Mouse (Mus musculus) leukemia stem cell, adult 10-12 weeks (primary cell): ENCODE results near the gene Ptar1. TPM values are rescaled to one million over a fixed set of nuclear protein-coding genes. Genes with fewer than 3 reads are reported as not detected.

Source experiments
- polyA plus RNA-seq: library from polyadenylated mRNA; stranded (reverse); fragments of >175 nt; gene quantifications from 2 replicates; pipeline ENCODE4 v1.2.3, GENCODE M21; 2012; ENCODE audit warnings: low replicate concordance

Ptar1 gene
- 0.29 and 0.97 TPM in 2 replicates for polyA plus RNA-seq

DNA sequence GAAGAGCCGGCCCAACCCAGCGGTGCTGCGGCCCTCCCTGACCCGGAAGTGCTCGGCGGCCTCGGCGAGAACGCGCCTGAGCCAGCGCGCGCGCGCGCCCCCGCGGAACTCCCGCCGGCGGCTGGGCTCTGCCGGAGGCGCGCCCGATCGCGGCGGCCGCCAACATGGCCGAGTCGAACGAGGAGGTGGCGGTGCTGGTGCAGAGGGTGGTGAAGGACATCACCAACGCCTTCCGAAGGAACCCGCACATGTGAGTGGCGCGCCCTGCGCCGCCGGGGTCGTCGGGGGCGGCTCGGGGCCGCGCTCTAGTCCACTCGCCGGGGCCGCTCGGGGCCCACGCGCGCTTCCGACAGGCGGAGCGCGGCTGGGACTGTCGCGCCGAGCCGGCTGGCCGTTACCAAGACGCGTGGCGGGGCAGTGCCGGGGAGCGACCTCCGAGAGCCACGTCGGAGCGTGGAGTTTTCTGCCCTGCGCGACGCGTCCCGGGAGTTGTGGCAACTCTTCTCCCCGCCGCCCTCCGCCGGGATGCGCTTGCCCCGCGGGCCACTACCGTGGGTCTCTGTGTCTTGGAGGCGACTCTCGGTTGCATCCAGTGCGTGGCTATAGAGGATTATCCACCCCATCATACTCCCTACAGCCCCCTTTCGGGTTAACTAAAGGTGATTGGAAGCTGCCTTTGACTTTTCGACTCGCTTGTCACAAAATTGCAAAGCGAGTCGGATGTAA is at the start of gene Ptar1:
Gene Ptar1, plus strand, starts transcription at position 134 of the 726 bp plus-strand sequence.

DNA sequence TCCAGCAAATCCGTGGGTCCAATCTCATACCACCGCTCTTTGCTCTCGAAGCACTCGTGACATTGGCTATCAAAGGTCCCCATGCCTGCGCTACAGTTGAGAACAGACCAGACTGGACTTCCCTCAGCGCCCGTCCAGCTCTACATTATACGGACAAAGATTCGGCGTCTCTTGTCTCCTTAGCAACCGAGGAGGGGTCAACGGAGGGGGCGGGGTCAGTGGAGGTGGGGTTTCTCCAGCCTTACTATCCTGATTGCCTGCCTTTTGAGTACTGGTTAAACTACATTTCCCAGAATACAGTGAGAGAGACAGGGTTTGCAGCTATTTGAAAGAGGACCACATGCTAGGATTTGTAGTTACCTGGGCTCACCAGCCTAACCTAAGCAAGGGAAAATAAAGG is 34.6 kb upstream of the Ptar1 start, which contains the start of gene 1700028P14Rik:
Gene 1700028P14Rik, minus strand, starts transcription at position 169 of the 400 bp plus-strand sequence.

DNA sequence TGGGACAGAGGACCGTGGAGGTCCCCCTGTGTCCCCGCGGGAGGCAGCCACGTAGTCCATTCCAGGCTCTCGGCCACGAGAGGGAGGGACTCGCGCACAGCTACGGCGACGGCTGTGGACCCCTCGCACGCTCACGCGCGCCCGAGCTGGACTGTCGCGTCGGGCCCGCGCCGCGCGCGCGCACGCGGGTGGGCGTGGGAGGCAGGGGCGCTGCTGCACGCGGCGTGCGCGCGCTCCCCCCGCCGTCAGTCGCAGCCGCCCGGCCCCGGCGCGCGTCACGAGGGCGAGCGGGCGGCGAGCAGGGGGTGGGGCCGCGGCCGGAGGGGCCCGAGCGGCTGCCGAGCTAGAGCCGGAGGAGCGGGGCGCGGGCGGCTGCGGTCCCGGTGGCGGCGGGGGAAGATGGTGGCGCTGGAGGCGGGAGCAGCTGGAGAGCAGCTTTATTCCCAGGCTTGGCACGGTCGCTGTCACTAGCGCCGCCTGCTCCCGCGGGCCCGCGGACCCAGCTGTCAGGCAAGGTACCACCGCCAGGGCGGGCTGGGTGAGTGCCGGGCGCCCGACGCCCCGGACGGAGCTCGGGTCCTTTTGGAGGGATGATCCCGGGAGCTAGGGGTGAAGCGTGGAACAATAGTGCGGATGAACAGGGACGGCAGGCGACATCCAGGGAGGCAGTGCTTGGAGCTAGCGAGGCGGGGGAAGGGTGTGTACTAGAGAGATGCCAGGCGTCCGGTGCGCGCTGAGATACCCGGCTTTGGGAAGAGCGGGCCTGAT is 71.5 kb downstream of the Ptar1 start, which contains the start of gene Apba1:
Gene Apba1, plus strand, starts transcription at position 334 of the 768 bp plus-strand sequence.

Other genes with a start within 250 kb of the Ptar1 start
- not detected in 2 replicates for gene Mamdc2, start 239.0 kb upstream of the Ptar1 start, polyA plus RNA-seq
- gene 1700028P14Rik, start 34.6 kb upstream of the Ptar1 start, polyA plus RNA-seq: not detected in 2 replicates
- gene Apba1, start 71.5 kb downstream of the Ptar1 start, polyA plus RNA-seq: 0.55 and 0.70 TPM in 2 replicates